Mouse (Mus musculus): ENCODE results near the gene Zfp740. TPM values are rescaled to one million over a fixed set of nuclear protein-coding genes. Genes with fewer than 3 reads are reported as not detected.
A peak's percentile ranks its signal among the peaks of the same experiment; 100 is the strongest.

Zfp740 gene
- polyA plus RNA-seq, 1 experiment from 2014 or later, result 17.1 TPM

GRCm38 (mm10) chr15:102242404-102243228, 39.6 kb downstream of the Zfp740 start:
- no peaks in the 10 kb centered on the region for H3K36me3 ChIP-seq (ENCODE audit: control insufficient read depth, insufficient read depth)
- no peak overlapping the region for H3K9ac ChIP-seq (ENCODE audit: low read depth, low read length)
- 54% methylated on average over 12 of the region's 12 CpGs for WGBS (ENCODE audit: insufficient replicate concordance)
- H3K4me1 ChIP-seq (ENCODE audit: control insufficient read depth, low read depth, low read length), result peaks cover 15% of the 10 kb centered on the region
- no peak overlapping the region for H3K27ac ChIP-seq (ENCODE audit: low read length)
- no peak overlapping the region for H3K4me3 ChIP-seq (ENCODE audit: low read depth, low read length)
- H3K4me2 ChIP-seq (ENCODE audit: low read depth, low read length), result no peak overlapping the region
- H3K9me3 ChIP-seq (replicated peaks; ENCODE audit: control insufficient read depth, low read length), result no peaks in the 10 kb centered on the region
- ATAC-seq (ENCODE audit: low read depth), result no peak
- peaks cover 43% of the 10 kb centered on the region for H3K27me3 ChIP-seq (ENCODE audit: control insufficient read depth, insufficient read depth, low read depth, low read length)

- peak overlapping the region; percentile 9; the same call in 1 of the 2 replicates for H3K4me3 ChIP-seq (ENCODE audit: low read depth, low read length)
- no peaks in the 10 kb centered on the region for H3K36me3 ChIP-seq (ENCODE audit: control insufficient read depth, insufficient read depth)
- H3K4me2 ChIP-seq (ENCODE audit: low read depth, low read length), result peak overlapping the region; percentile 28
- ATAC-seq (ENCODE audit: low read depth), result no peak
- H3K27ac ChIP-seq (ENCODE audit: low read length), result peak overlapping the region; percentile 6; the same call in 1 of the 2 replicates
- no peak overlapping the region for H3K9ac ChIP-seq (ENCODE audit: low read depth, low read length)
- 8% methylated on average over 22 of the region's 22 CpGs for WGBS (ENCODE audit: insufficient replicate concordance)
- H3K9me3 ChIP-seq (replicated peaks; ENCODE audit: control insufficient read depth, low read length), result no peaks in the 10 kb centered on the region
- H3K27me3 ChIP-seq (ENCODE audit: control insufficient read depth, insufficient read depth, low read depth, low read length), result peaks cover 52% of the 10 kb centered on the region
- peaks cover 17% of the 10 kb centered on the region for H3K4me1 ChIP-seq (ENCODE audit: control insufficient read depth, low read depth, low read length)
Observed at GRCm38 (mm10) chr15:102243229-102244190, 40.5 kb downstream of the Zfp740 start.

GRCm38 (mm10) chr15:102244306-102245191, 41.5 kb downstream of the Zfp740 start:
- WGBS (ENCODE audit: insufficient replicate concordance), result 32% methylated on average over 19 of the region's 19 CpGs
- no peak for ATAC-seq (ENCODE audit: low read depth)
- Histone ChIP-seq H3K4me3 (ENCODE audit: low read depth, low read length) (peak overlapping the region; percentile 60; the same call in 1 of the 2 replicates), H3K4me1 (ENCODE audit: control insufficient read depth, low read depth, low read length) (peaks cover 17% of the 10 kb centered on the region), H3K9ac (ENCODE audit: low read depth, low read length) (no peak overlapping the region; the same call in 1 of the 2 replicates), H3K9me3 (replicated peaks; ENCODE audit: control insufficient read depth, low read length) (no peaks in the 10 kb centered on the region), H3K4me2 (ENCODE audit: low read depth, low read length) (peak overlapping the region; percentile 76), H3K27me3 (ENCODE audit: control insufficient read depth, insufficient read depth, low read depth, low read length) (peaks cover 63% of the 10 kb centered on the region), H3K36me3 (ENCODE audit: control insufficient read depth, insufficient read depth) (no peaks in the 10 kb centered on the region), H3K27ac (ENCODE audit: low read length) (0 out of 2 replicates have a peak overlapping the region, but pooled peaks have one; percentile 4)

- Histone ChIP-seq H3K27me3 (ENCODE audit: control insufficient read depth, insufficient read depth, low read depth, low read length) (peaks cover 72% of the 10 kb centered on the region), H3K4me3 (ENCODE audit: low read depth, low read length) (peak overlapping the region; percentile 60), H3K9ac (ENCODE audit: low read depth, low read length) (peak overlapping the region; percentile 24; the same call in 1 of the 2 replicates), H3K36me3 (ENCODE audit: control insufficient read depth, insufficient read depth) (no peaks in the 10 kb centered on the region), H3K9me3 (replicated peaks; ENCODE audit: control insufficient read depth, low read length) (no peaks in the 10 kb centered on the region), H3K4me1 (ENCODE audit: control insufficient read depth, low read depth, low read length) (peaks cover 17% of the 10 kb centered on the region), H3K4me2 (ENCODE audit: low read depth, low read length) (peak overlapping the region; percentile 76), H3K27ac (ENCODE audit: low read length) (no peak overlapping the region)
- no peak for ATAC-seq (ENCODE audit: low read depth)
- 16% methylated on average over 14 of the region's 14 CpGs for WGBS (ENCODE audit: insufficient replicate concordance)
Observed at GRCm38 (mm10) chr15:102245461-102245881, 42.4 kb downstream of the Zfp740 start.

GRCm38 (mm10) chr15:102245891-102246741, 43.1 kb downstream of the Zfp740 start:
- H3K27me3 ChIP-seq (ENCODE audit: control insufficient read depth, insufficient read depth, low read depth, low read length), result peaks cover 78% of the 10 kb centered on the region
- no peaks in the 10 kb centered on the region for H3K36me3 ChIP-seq (ENCODE audit: control insufficient read depth, insufficient read depth)
- peak overlapping the region; percentile 65 for H3K27ac ChIP-seq (ENCODE audit: low read length)
- peak overlapping the region; percentile 60 for H3K4me3 ChIP-seq (ENCODE audit: low read depth, low read length)
- WGBS (ENCODE audit: insufficient replicate concordance), result under 1% methylated on average over 42 of the region's 44 CpGs
- no peaks in the 10 kb centered on the region for H3K9me3 ChIP-seq (replicated peaks; ENCODE audit: control insufficient read depth, low read length)
- H3K9ac ChIP-seq (ENCODE audit: low read depth, low read length), result peak overlapping the region; percentile 24; the same call in 1 of the 2 replicates
- peaks cover 17% of the 10 kb centered on the region for H3K4me1 ChIP-seq (ENCODE audit: control insufficient read depth, low read depth, low read length)
- peak; percentile 58 for ATAC-seq (ENCODE audit: low read depth)
- H3K4me2 ChIP-seq (ENCODE audit: low read depth, low read length), result peak overlapping the region; percentile 76

GRCm38 (mm10) chr15:102246866-102247251, 43.8 kb downstream of the Zfp740 start:
- peaks cover 17% of the 10 kb centered on the region for H3K4me1 ChIP-seq (ENCODE audit: control insufficient read depth, low read depth, low read length)
- no peaks in the 10 kb centered on the region for H3K36me3 ChIP-seq (ENCODE audit: control insufficient read depth, insufficient read depth)
- ATAC-seq (ENCODE audit: low read depth), result peak; percentile 72
- peak overlapping the region; percentile 9; the same call in 1 of the 2 replicates for H3K9ac ChIP-seq (ENCODE audit: low read depth, low read length)
- peak overlapping the region; percentile 76 for H3K4me2 ChIP-seq (ENCODE audit: low read depth, low read length)
- H3K27ac ChIP-seq (ENCODE audit: low read length), result peak overlapping the region; percentile 78
- H3K4me3 ChIP-seq (ENCODE audit: low read depth, low read length), result peak overlapping the region; percentile 60
- peaks cover 85% of the 10 kb centered on the region for H3K27me3 ChIP-seq (ENCODE audit: control insufficient read depth, insufficient read depth, low read depth, low read length)
- WGBS (ENCODE audit: insufficient replicate concordance), result under 1% methylated on average over 27 of the region's 35 CpGs
- H3K9me3 ChIP-seq (replicated peaks; ENCODE audit: control insufficient read depth, low read length), result no peaks in the 10 kb centered on the region

- Histone ChIP-seq H3K4me2 (ENCODE audit: low read depth, low read length) (peak overlapping the region; percentile 76), H3K4me1 (ENCODE audit: control insufficient read depth, low read depth, low read length) (peaks cover 17% of the 10 kb centered on the region), H3K36me3 (ENCODE audit: control insufficient read depth, insufficient read depth) (no peaks in the 10 kb centered on the region), H3K27me3 (ENCODE audit: control insufficient read depth, insufficient read depth, low read depth, low read length) (peaks cover 86% of the 10 kb centered on the region), H3K9ac (ENCODE audit: low read depth, low read length) (peak overlapping the region; percentile 38; the same call in 1 of the 2 replicates), H3K27ac (ENCODE audit: low read length) (peak overlapping the region; percentile 78), H3K9me3 (replicated peaks; ENCODE audit: control insufficient read depth, low read length) (no peaks in the 10 kb centered on the region), H3K4me3 (ENCODE audit: low read depth, low read length) (peak overlapping the region; percentile 60)
- peak; percentile 30 for ATAC-seq (ENCODE audit: low read depth)
- under 1% methylated on average over 51 of the region's 65 CpGs for WGBS (ENCODE audit: insufficient replicate concordance)
Observed at GRCm38 (mm10) chr15:102247252-102248130, 44.4 kb downstream of the Zfp740 start.
